5 mouse cellular contexts compared by ENCODE assay signal in the genomic region with DNA sequence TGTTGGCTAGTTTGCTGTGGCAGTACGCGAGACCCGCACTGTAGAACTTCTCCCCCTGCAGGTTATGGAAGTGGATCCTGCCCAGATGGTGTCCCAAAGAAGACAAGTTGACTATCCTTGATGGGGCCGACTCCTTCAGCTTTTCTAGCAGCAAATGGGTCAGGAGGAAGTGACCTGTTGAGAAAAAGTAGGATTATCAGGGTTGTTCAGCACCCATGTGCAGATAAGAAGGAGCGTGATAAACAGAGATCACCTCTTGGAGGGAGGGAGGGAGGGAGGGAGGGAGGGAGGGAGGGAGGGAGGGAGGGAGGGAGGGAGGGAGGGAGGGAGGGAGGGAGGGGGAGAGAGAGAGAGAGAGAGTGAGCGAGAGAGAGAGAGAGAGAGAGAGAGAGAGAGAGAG. TPM values are rescaled to one million over a fixed set of nuclear protein-coding genes. Genes with fewer than 3 reads are reported as not detected.
"Had no signal": no experiment of that assay in that cellular context is flagged by ENCODE, and none has a peak within 500 bp of the region (broad histone marks: within the 10 kb centered on the region; RNA-seq: fewer than 3 reads in every experiment).

No protein-coding gene starts in this region.

RNA-seq across cellular contexts. Expression of a gene that starts 23.6 kb away (rescaled TPM):
- total RNA-seq: liver, adult 2 months had no signal
- polyA plus RNA-seq: liver, adult 2 months had no signal

RNA-seq across cellular contexts. Expression of a gene that starts 54.6 kb away (rescaled TPM):
- total RNA-seq: megakaryocyte-erythroid progenitor cell, adult 5-6 weeks; monocyte, adult 5-6 weeks had no signal
- polyA plus RNA-seq: liver, adult 2 months; liver, embryonic 11.5 days; liver, embryonic 14.5 days had no signal
